Mouse (Mus musculus) inflammation-experienced regulatory T-cells, adult 16 weeks (primary cell): ENCODE measurements around the gene Mycbpap. TPM values are rescaled to one million over a fixed set of nuclear protein-coding genes. Genes with fewer than 3 reads are reported as not detected.

Experiments used
- polyA plus RNA-seq: library from polyadenylated mRNA; unstranded; fragments of 100-300 nt; shearing (Covaris generic); gene quantifications from one replicate; pipeline ENCODE4 v1.2.1, GENCODE M21; 2017

Gene Mycbpap
- polyA plus RNA-seq, result not detected

GRCm38 (mm10) chr11:94521219-94521843 lies at the start of gene Mycbpap:
Gene Mycbpap (minus strand): TSS chr11:94521742.

GRCm38 (mm10) chr11:94564437-94565150 lies 43.1 kb upstream of the Mycbpap start, which contains the start of gene Chad:
Gene Chad (plus strand): TSS chr11:94565047.

GRCm38 (mm10) chr11:94548888-94549690 lies 27.5 kb upstream of the Mycbpap start, which contains the start of gene Rsad1:
Gene Rsad1 (minus strand): TSS chr11:94549255.

GRCm38 (mm10) chr11:94499661-94500152 lies 21.8 kb downstream of the Mycbpap start, which contains the start of gene Epn3:
Gene Epn3 (minus strand): TSS chr11:94499974.

GRCm38 (mm10) chr11:94486001-94486400 lies 35.5 kb downstream of the Mycbpap start, which contains the start of gene Spata20:
Gene Spata20 (minus strand): TSS chr11:94486179.

GRCm38 (mm10) chr11:94473707-94474543 lies 47.6 kb downstream of the Mycbpap start, which contains the start of gene Cacna1g:
Gene Cacna1g (minus strand): TSS chr11:94474198.

Other genes with a start within 250 kb of the Mycbpap start
- gene Gm21885, start 239.9 kb downstream of the Mycbpap start, polyA plus RNA-seq, result 0.51 TPM
- gene Luc7l3, start 199.8 kb downstream of the Mycbpap start, polyA plus RNA-seq, result 97.1 TPM
- 8.1 TPM for gene Ankrd40, start 193.7 kb downstream of the Mycbpap start, polyA plus RNA-seq
- gene Abcc3, start 128.7 kb downstream of the Mycbpap start, polyA plus RNA-seq, result 7.7 TPM
- gene Cacna1g, start 47.5 kb downstream of the Mycbpap start, polyA plus RNA-seq, result not detected
- not detected for gene Spata20, start 35.6 kb downstream of the Mycbpap start, polyA plus RNA-seq
- gene Epn3, start 21.8 kb downstream of the Mycbpap start, polyA plus RNA-seq, result not detected
- 3.8 TPM for gene Rsad1, start 27.5 kb upstream of the Mycbpap start, polyA plus RNA-seq
- 0.40 TPM for gene Chad, start 43.3 kb upstream of the Mycbpap start, polyA plus RNA-seq
- 8.7 TPM for gene Acsf2, start 80.1 kb upstream of the Mycbpap start, polyA plus RNA-seq
- 16.5 TPM for gene Lrrc59, start 108.0 kb upstream of the Mycbpap start, polyA plus RNA-seq
- 56.4 TPM for gene Mrpl27, start 132.0 kb upstream of the Mycbpap start, polyA plus RNA-seq
- gene Eme1, start 132.2 kb upstream of the Mycbpap start, polyA plus RNA-seq, result 1.8 TPM
- 27.4 TPM for gene Xylt2, start 155.8 kb upstream of the Mycbpap start, polyA plus RNA-seq
- not detected for gene Gm11541, start 182.8 kb upstream of the Mycbpap start, polyA plus RNA-seq
- gene Cdc34b, start 220.0 kb upstream of the Mycbpap start, polyA plus RNA-seq, result not detected